Mouse (Mus musculus): ENCODE measurements around the gene Fcor. TPM values are rescaled to one million over a fixed set of nuclear protein-coding genes. Genes with fewer than 3 reads are reported as not detected.

Fcor gene
- total and polyA plus RNA-seq, 3 experiments = 0.84 TPM; not detected in 2

DNA sequence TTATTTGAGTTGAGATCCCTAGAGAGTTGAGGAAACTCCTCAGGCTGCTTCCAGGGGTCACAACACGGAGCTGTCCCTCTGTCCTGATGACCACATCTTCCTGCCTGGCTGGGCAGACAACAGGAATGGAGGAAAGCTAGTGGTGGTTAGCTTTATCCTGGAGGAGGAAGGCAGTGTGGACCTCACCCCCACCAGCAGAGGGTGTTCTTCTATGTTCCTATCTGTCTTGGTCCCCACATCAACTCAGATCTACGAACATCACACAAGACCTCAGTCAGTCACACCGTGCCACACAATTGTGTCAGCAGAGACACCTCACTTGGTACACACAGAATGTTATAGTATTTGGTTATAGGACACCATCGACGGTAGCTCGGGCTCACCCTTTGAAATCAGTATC, 15.4 kb upstream of the Fcor start:
- H3K4me3 ChIP-seq (ENCODE audit: control insufficient read depth in 1 of 2, insufficient read depth in 1 of 2, low read depth in 2 of 2, low read length in 2 of 2) = no peak overlapping the region

DNA sequence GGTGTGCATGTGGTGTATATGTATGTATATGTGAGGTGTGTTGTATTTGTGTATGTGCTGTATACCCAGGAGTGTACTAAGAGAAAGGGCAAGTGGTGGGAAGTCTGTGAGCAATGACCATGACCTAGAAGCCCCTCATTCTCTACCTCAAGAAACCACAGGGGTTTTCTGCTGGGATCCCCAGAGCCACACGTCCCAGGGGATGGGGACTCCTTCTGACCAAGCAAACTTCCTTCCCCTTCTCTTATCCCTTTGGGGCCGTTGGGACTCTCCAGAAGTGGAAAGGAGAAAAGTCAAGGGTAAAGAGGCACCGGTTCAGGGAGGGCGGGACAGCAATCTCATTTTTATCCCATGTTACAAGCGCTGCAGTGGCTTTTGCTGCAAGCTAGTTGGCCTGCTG, 13.3 kb upstream of the Fcor start:
- no peak for DNase-seq (ENCODE audit: low read depth, low spot score)
- Histone ChIP-seq H3K27ac (ENCODE audit: control insufficient read depth, low read depth, low read length) (no peak overlapping the region), H3K36me3 (ENCODE audit: control insufficient read depth in 1 of 2, insufficient read depth in 2 of 2, low read length in 2 of 2) (no peaks in the 10 kb centered on the region), H3K9me3 (replicated peaks; ENCODE audit: insufficient read depth, low read length) (no peaks in the 10 kb centered on the region), H3K27me3 (ENCODE audit: control insufficient read depth in 1 of 2, insufficient read depth in 2 of 2, low read length in 2 of 2) (no peaks in the 10 kb centered on the region), H3K4me1 (ENCODE audit: control insufficient read depth in 1 of 2, insufficient read depth in 2 of 2, low read length in 2 of 2) (no peaks in the 10 kb centered on the region), H3K9ac (ENCODE audit: control insufficient read depth, low read depth, low read length, poor library complexity, severe bottlenecking) (no peak overlapping the region), H3K4me3 (ENCODE audit: control insufficient read depth in 1 of 2, insufficient read depth in 1 of 2, low read depth in 2 of 2, low read length in 2 of 2) (no peak overlapping the region), H3K79me2 (ENCODE audit: control insufficient read depth, insufficient read depth, low read length, poor library complexity) (no peaks in the 10 kb centered on the region)
- TF ChIP-seq TCF12 (IDR thresholded peaks at IDR 0.05; ENCODE audit: low read depth, low read length) = no peak
- no peak for TF ChIP-seq HCFC1 (IDR thresholded peaks at IDR 0.05; ENCODE audit: low read depth, low read length)
- no peak for TF ChIP-seq RCOR1 (IDR thresholded peaks at IDR 0.05; ENCODE audit: low read depth, low read length)
- TF ChIP-seq POLR2AphosphoS5 (IDR thresholded peaks at IDR 0.05; ENCODE audit: borderline replicate concordance, low read depth, low read length) = no peak
- TF ChIP-seq EP300 (IDR thresholded peaks at IDR 0.05; ENCODE audit: low read depth in 1 of 2, low read length in 2 of 2) = no peak
- no peak for TF ChIP-seq ZMIZ1 (IDR thresholded peaks at IDR 0.05; ENCODE audit: low read depth, low read length)

More for the DNA sequence above, 15.4 kb upstream of the Fcor start:
- H3K4me1 ChIP-seq (ENCODE audit: control insufficient read depth in 1 of 2, insufficient read depth in 2 of 2, low read length in 2 of 2) = no peaks in the 10 kb centered on the region
- TF ChIP-seq ZKSCAN1 (IDR thresholded peaks at IDR 0.05; ENCODE audit: low read depth, low read length) (no peak), SMC3 (IDR thresholded peaks at IDR 0.05; ENCODE audit: low read depth, low read length) (peak; percentile 25; the same call in 1 of the 2 replicates), GATA1 (IDR thresholded peaks at IDR 0.05; ENCODE audit: low read depth, low read length) (no peak), MAX (IDR thresholded peaks at IDR 0.05; ENCODE audit: low read length) (no peak), CTCF (IDR thresholded peaks at IDR 0.05 in 2 of 3, conservative IDR thresholded peaks at IDR 0.05 in 1 of 3; ENCODE audit: control insufficient read depth in 1 of 3, insufficient read depth in 1 of 3, low read depth in 2 of 3, low read length in 3 of 3, poor library complexity in 1 of 3, severe bottlenecking in 1 of 3) (peak; percentile 12 to 29 (median 17); a peak in 2 of 6 replicates), POLR2AphosphoS5 (IDR thresholded peaks at IDR 0.05; ENCODE audit: borderline replicate concordance, low read depth, low read length) (no peak)
- no peaks in the 10 kb centered on the region for H3K79me2 ChIP-seq (ENCODE audit: control insufficient read depth, insufficient read depth, low read length, poor library complexity)
- no peak overlapping the region for H3K9ac ChIP-seq (ENCODE audit: control insufficient read depth, low read depth, low read length, poor library complexity, severe bottlenecking)
- no peaks in the 10 kb centered on the region for H3K27me3 ChIP-seq (ENCODE audit: control insufficient read depth in 1 of 2, insufficient read depth in 2 of 2, low read length in 2 of 2)
- no peak overlapping the region for H3K27ac ChIP-seq (ENCODE audit: control insufficient read depth, low read depth, low read length)
- no peak for DNase-seq (ENCODE audit: low read depth, low spot score)
- H3K9me3 ChIP-seq (replicated peaks; ENCODE audit: insufficient read depth, low read length) = no peaks in the 10 kb centered on the region
- no peaks in the 10 kb centered on the region for H3K36me3 ChIP-seq (ENCODE audit: control insufficient read depth in 1 of 2, insufficient read depth in 2 of 2, low read length in 2 of 2)

DNA sequence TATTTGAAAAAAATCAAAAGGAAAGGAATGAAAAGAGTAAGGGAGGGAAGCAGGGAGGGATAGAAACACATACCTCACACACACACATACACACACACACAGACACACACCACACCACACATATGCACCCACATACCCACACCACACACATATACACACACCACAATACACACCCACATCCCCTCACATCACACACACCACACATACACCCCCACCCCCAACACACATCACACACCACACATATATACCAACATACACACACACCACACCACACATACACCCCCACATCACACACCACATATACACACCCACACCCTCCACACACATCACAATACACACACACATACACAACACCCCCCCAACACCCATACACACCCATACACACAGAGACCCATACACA, 12.4 kb upstream of the Fcor start:
- H3K4me1 ChIP-seq (ENCODE audit: control insufficient read depth in 1 of 2, insufficient read depth in 2 of 2, low read length in 2 of 2) = no peaks in the 10 kb centered on the region
- no peak for TF ChIP-seq CTCF (IDR thresholded peaks at IDR 0.05 in 2 of 3, conservative IDR thresholded peaks at IDR 0.05 in 1 of 3; ENCODE audit: control insufficient read depth in 1 of 3, insufficient read depth in 1 of 3, low read depth in 2 of 3, low read length in 3 of 3, poor library complexity in 1 of 3, severe bottlenecking in 1 of 3)
- TF ChIP-seq POLR2AphosphoS5 (IDR thresholded peaks at IDR 0.05; ENCODE audit: borderline replicate concordance, low read depth, low read length) = peak; percentile 74; the same call in 1 of the 2 replicates
- peak; percentile 55; the same call in 1 of the 2 replicates for TF ChIP-seq POLR2AphosphoS2 (IDR thresholded peaks at IDR 0.05; ENCODE audit: low read length)

More for the DNA sequence above, 12.4 kb upstream of the Fcor start:
- Histone ChIP-seq H3K9me3 (replicated peaks; ENCODE audit: insufficient read depth, low read length) (no peaks in the 10 kb centered on the region), H3K27ac (ENCODE audit: control insufficient read depth, low read depth, low read length) (no peak overlapping the region), H3K27me3 (ENCODE audit: control insufficient read depth in 1 of 2, insufficient read depth in 2 of 2, low read length in 2 of 2) (no peaks in the 10 kb centered on the region), H3K9ac (ENCODE audit: control insufficient read depth, low read depth, low read length, poor library complexity, severe bottlenecking) (no peak overlapping the region), H3K4me3 (ENCODE audit: control insufficient read depth in 1 of 2, insufficient read depth in 1 of 2, low read depth in 2 of 2, low read length in 2 of 2) (no peak overlapping the region), H3K79me2 (ENCODE audit: control insufficient read depth, insufficient read depth, low read length, poor library complexity) (peaks cover under 1% of the 10 kb centered on the region; the same call in 1 of the 2 replicates), H3K36me3 (ENCODE audit: control insufficient read depth in 1 of 2, insufficient read depth in 2 of 2, low read length in 2 of 2) (0 out of 4 replicates have a peak, but pooled peaks cover 0 to 2% of the 10 kb centered on the region in 2 experiments)
- DNase-seq (ENCODE audit: low read depth, low spot score) = no peak
